Mouse (Mus musculus): Measurements from ENCODE around the gene Gm17268. TPM values are rescaled to one million over a fixed set of nuclear protein-coding genes. Genes with fewer than 3 reads are reported as not detected.

Gene Gm17268
- polyA plus RNA-seq, 2 experiments = not detected

DNA sequence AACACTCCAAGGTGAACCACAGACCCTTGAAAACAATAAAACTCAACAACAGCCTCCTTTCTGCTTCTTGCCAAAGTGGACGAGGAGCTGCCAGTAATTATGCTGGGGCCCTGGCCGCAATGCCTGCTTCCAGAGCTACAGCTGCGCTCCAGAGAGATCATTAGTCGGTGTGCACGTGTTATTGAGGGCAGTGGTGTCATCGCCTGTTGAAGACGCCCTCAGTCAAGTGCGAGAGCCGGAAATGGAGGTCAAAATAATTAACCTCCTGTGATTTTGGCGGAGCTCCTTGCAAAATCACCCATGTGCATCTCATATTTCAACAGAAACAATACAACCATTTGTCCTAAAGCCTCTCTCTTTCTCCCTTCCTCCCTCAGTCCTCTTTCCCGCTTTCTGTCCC is 56.2 kb downstream of the Gm17268 start:
- Histone ChIP-seq H3K27me3 (ENCODE audit: control insufficient read depth, insufficient read depth, low read length) (no peaks in the 10 kb centered on the region), H3K27ac (replicated peaks; ENCODE audit: low read depth, low read length) (no peak overlapping the region), H3K9me3 (ENCODE audit: control insufficient read depth, low read length) (no peaks in the 10 kb centered on the region), H3K4me3 (replicated peaks; ENCODE audit: low read length) (no peak overlapping the region), H3K36me3 (ENCODE audit: control insufficient read depth, insufficient read depth, low read length) (no peaks in the 10 kb centered on the region), H3K4me1 (ENCODE audit: control insufficient read depth, insufficient read depth, low read length) (peaks cover 4% of the 10 kb centered on the region), H3K4me2 (replicated peaks; ENCODE audit: low read depth, low read length, severe bottlenecking) (no peak overlapping the region), H3K9ac (ENCODE audit: low read depth, low read length, severe bottlenecking) (no peak overlapping the region)
- DNase-seq (ENCODE audit: low spot score) (peak; percentile 46), ATAC-seq (ENCODE audit: low FRiP score, low read depth) (peak; percentile 55; the same call in 1 of the 2 replicates)
- 8% methylated on average over 11 of the region's 11 CpGs for WGBS
- TF ChIP-seq POLR2A (IDR thresholded peaks at IDR 0.05; ENCODE audit: borderline replicate concordance, extremely low read depth, insufficient read depth, insufficient read length) = no peak

Other genes with a start within 250 kb of the Gm17268 start
- gene 5530401A14Rik, start 177.9 kb downstream of the Gm17268 start, polyA plus RNA-seq (2012; rRNA removed) = not detected in 2 replicates
- gene 5530401A14Rik, start 177.9 kb downstream of the Gm17268 start, polyA plus RNA-seq (2014; fragmentation: Nextera tagmentation; extraction: Ambion mirVana) = 0.07 TPM in 1 of 2 replicates, not detected in the other
- gene Asic2, start 70.1 kb downstream of the Gm17268 start, polyA plus RNA-seq (2012; rRNA removed) = 1.3 and 1.5 TPM in 2 replicates
- gene Asic2, start 70.1 kb downstream of the Gm17268 start, polyA plus RNA-seq (2014; fragmentation: Nextera tagmentation; extraction: Ambion mirVana) = 0.62 and 0.72 TPM in 2 replicates
- 4.7 and 7.0 TPM in 2 replicates for gene Ccl2, start 3.0 kb downstream of the Gm17268 start, polyA plus RNA-seq (2012; rRNA removed)
- 6.3 and 7.7 TPM in 2 replicates for gene Ccl2, start 3.0 kb downstream of the Gm17268 start, polyA plus RNA-seq (2014; fragmentation: Nextera tagmentation; extraction: Ambion mirVana)
- 1.2 and 1.5 TPM in 2 replicates for gene Ccl7, start 7.2 kb upstream of the Gm17268 start, polyA plus RNA-seq (2012; rRNA removed)
- gene Ccl7, start 7.2 kb upstream of the Gm17268 start, polyA plus RNA-seq (2014; fragmentation: Nextera tagmentation; extraction: Ambion mirVana) = 4.3 and 4.6 TPM in 2 replicates
- gene Ccl11, start 19.3 kb upstream of the Gm17268 start, polyA plus RNA-seq (2012; rRNA removed) = 4.3 and 5.8 TPM in 2 replicates
- 4.0 and 4.9 TPM in 2 replicates for gene Ccl11, start 19.3 kb upstream of the Gm17268 start, polyA plus RNA-seq (2014; fragmentation: Nextera tagmentation; extraction: Ambion mirVana)
- gene Ccl12, start 63.3 kb upstream of the Gm17268 start, polyA plus RNA-seq (2012; rRNA removed) = 4.0 and 4.6 TPM in 2 replicates
- gene Ccl12, start 63.3 kb upstream of the Gm17268 start, polyA plus RNA-seq (2014; fragmentation: Nextera tagmentation; extraction: Ambion mirVana) = 5.0 and 5.3 TPM in 2 replicates
- not detected in 2 replicates for gene Ccl8, start 76.6 kb upstream of the Gm17268 start, polyA plus RNA-seq (2012; rRNA removed)
- not detected in 2 replicates for gene Ccl8, start 76.6 kb upstream of the Gm17268 start, polyA plus RNA-seq (2014; fragmentation: Nextera tagmentation; extraction: Ambion mirVana)

Data from limb, embryonic 14.5 days (tissue).